Mouse (Mus musculus) E14TG2a.4 (cell line): ENCODE data around the gene Ccl22.

ENCODE experiments used
- H3K27me3 ChIP-seq: 2 replicates; pipeline ENCODE4 v1.6.1; 2014; ENCODE audit warnings: low read length, control low read depth; ENCODE audit not compliant: insufficient read depth
- H3K36me3 ChIP-seq: 2 replicates; pipeline ENCODE4 v1.6.1; 2014; ENCODE audit warnings: low read length, control low read depth; ENCODE audit not compliant: insufficient read depth
- H3K4me1 ChIP-seq: replicated peaks from 2 replicates; pipeline ENCODE4 v1.6.1; 2014; ENCODE audit warnings: low read depth, low read length, control low read depth
- H3K4me3 ChIP-seq: replicated peaks from 2 replicates; pipeline ENCODE4 v1.5.1; 2014; ENCODE audit warnings: mild to moderate bottlenecking, low read length
- H3K9me3 ChIP-seq: 2 replicates; pipeline ENCODE4 v1.6.1; 2014; ENCODE audit warnings: low read length, control low read depth
- CTCF ChIP-seq: conservative IDR thresholded peaks from 2 replicates; pipeline ENCODE4 v1.5.1; 2014; ENCODE audit warnings: low read length
- NANOG ChIP-seq: IDR thresholded peaks from 2 replicates; pipeline ENCODE4 v1.6.1; 2014; ENCODE audit warnings: borderline replicate concordance, low read length, mixed read lengths
- POU5F1 ChIP-seq: IDR thresholded peaks from 2 replicates; pipeline ENCODE4 v1.6.1; 2014; ENCODE audit warnings: low read length, borderline replicate concordance

Gene Ccl22

DNA sequence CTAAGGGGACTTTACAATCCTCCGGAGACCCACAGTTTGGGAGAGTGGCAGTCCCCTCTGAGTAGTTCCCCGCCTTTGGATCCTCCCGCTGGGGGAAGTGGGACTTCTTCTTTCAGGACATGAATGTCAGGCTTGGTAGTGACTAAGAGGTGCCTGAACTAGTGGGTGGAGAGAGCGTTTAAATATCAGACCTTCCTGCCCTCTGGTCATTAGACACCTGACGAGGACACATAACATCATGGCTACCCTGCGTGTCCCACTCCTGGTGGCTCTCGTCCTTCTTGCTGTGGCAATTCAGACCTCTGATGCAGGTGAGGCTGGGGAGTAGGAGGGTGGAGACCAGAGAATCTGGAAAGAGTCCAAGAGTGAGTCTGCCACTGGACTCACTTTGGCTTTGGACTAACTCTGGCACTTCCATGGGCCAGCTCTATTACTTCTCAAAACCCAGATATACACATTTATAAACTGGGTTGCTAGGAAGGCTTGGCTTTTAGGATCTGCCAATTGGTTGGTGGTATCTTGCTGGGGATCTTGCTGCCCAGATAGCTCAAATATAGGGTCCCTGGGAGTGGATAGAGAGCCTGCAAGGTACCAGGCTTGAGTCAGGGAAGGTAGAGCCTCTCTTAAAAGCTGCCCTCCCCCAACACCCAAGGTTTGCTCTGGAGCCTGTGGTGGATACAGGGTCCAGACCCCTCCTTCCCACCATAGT is at the start of gene Ccl22:
Gene Ccl22 (plus strand): TSS at position 115 of the 709 bp plus-strand sequence.
- Histone ChIP-seq H3K9me3 (no peaks in the 10 kb centered on the region), H3K4me3 (no peak within 1 kb of the TSS), H3K36me3 (no peaks in the 10 kb centered on the region), H3K27me3 (peaks cover 28% of the 10 kb centered on the region), H3K4me1 (no peaks in the 10 kb centered on the region)
- TF ChIP-seq NANOG (no peak), POU5F1 (no peak), CTCF (no peak)

DNA sequence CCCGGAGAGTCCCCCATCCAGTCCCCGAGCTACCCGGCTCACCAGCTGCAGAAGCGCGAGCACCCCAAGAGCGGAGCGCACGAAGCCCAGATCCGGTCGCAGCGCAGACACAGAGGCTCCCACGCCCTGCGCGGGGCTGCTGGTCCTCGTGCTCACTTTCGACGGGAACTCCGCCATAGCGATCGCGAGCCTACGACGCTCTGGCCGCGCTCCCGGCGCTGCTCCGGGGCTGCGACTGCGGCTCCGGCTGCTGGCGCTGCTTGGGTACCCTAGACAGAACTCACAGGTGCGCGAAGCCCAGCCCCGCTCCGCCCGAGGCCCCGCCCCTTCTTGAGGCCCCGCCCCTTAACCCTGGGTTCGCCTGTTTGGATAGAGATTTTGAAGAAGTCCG is 49.4 kb upstream of the Ccl22 start, which contains the start of gene Pllp:
Gene Pllp (minus strand): TSS at position 285 of the 391 bp plus-strand sequence.
- no peak for TF ChIP-seq CTCF
- no peak for TF ChIP-seq POU5F1
- TF ChIP-seq NANOG: no peak
- H3K36me3 ChIP-seq: no peaks in the 10 kb centered on the region
- H3K27me3 ChIP-seq: peaks cover 61% of the 10 kb centered on the region
- peak within 1 kb of the TSS; percentile 90 for H3K4me3 ChIP-seq
- peaks cover 40% of the 10 kb centered on the region for H3K4me1 ChIP-seq
- H3K9me3 ChIP-seq: no peaks in the 10 kb centered on the region

DNA sequence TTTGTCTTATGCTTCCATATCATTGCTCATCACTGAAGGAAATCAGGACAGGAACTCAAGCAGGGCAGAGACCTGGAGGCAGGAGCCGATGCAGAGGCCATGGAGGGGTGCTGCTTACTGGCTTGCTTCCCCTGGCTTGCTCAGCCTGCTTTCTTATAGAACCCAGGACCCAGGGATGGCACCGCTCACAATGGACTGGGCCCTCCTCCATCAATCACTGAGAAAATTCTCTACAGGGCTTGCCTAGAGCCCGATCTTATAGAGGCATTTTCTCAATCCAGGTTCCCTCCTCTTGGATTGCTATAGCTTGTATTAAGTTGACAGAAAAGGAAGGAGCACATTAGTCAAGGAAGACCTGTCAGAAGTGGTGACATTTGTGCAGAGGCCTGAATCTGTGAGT is 48.8 kb upstream of the Ccl22 start:
- TF ChIP-seq POU5F1 (no peak), CTCF (no peak), NANOG (no peak)
- H3K4me3 ChIP-seq: peak overlapping the region; percentile 90
- peaks cover 61% of the 10 kb centered on the region for H3K27me3 ChIP-seq
- H3K36me3 ChIP-seq: no peaks in the 10 kb centered on the region
- peaks cover 38% of the 10 kb centered on the region for H3K4me1 ChIP-seq
- no peaks in the 10 kb centered on the region for H3K9me3 ChIP-seq

DNA sequence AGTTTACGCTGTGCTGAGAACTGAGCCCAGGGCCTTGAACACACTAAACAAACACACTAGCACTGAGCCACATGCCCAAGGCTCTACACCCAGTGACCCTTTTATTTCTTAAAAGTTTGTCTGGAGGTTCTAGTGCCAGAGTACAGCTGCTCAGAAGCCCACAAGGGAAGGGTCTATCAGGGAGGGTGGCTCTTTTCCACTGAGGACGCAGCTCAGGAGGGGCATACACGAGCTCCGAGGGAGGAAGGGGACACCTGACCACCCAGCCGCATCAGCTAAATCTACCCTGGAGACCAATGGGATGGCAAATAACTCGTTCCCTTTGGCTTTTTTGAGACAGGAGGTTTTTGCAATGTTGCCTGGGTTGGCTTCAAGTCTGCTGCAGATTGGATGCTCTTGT is 47.4 kb upstream of the Ccl22 start:
- H3K36me3 ChIP-seq: no peaks in the 10 kb centered on the region
- TF ChIP-seq POU5F1: no peak
- TF ChIP-seq NANOG: no peak
- no peak for TF ChIP-seq CTCF
- H3K4me3 ChIP-seq: no peak overlapping the region

GRCm38 (mm10) chr8:94699366-94699765 is 46.0 kb upstream of the Ccl22 start:
- Histone ChIP-seq H3K36me3 (no peaks in the 10 kb centered on the region), H3K4me3 (peak overlapping the region; percentile 32; the same call in 1 of the 2 replicates), H3K9me3 (no peaks in the 10 kb centered on the region), H3K27me3 (peaks cover 33% of the 10 kb centered on the region), H3K4me1 (peaks cover 34% of the 10 kb centered on the region)
- no peak for TF ChIP-seq POU5F1
- no peak for TF ChIP-seq NANOG
- TF ChIP-seq CTCF: no peak

More for the DNA sequence above, 47.4 kb upstream of the Ccl22 start:
- H3K4me1 ChIP-seq: peaks cover 40% of the 10 kb centered on the region
- peaks cover 47% of the 10 kb centered on the region for H3K27me3 ChIP-seq
- H3K9me3 ChIP-seq: no peaks in the 10 kb centered on the region

DNA sequence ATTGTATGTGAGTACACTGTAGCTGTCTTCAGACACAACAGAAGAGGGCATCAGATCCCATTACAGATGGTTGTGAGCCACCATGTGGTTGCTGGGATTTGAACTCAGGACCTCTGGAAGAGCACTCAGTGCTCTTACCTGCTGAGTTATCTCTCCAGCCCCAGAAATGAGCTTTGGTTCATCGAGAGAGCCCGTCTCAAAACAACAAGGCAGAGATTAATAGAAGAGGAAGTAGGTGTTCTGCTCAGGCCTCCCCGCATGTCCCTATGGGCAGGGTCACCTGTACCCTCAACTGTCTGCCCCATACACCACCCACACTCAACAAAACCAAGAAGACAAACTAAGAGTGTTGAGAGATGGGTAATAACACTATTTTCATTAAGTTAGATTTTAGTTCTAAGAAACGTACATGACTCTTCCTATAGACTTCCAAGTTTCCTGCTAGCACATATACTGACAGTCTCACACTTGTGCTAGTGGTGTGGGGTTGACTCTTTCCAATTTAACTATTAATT is 44.9 kb upstream of the Ccl22 start:
- Histone ChIP-seq H3K4me3 (no peak overlapping the region), H3K27me3 (peaks cover 28% of the 10 kb centered on the region)
- TF ChIP-seq CTCF (no peak), NANOG (no peak), POU5F1 (no peak)

DNA sequence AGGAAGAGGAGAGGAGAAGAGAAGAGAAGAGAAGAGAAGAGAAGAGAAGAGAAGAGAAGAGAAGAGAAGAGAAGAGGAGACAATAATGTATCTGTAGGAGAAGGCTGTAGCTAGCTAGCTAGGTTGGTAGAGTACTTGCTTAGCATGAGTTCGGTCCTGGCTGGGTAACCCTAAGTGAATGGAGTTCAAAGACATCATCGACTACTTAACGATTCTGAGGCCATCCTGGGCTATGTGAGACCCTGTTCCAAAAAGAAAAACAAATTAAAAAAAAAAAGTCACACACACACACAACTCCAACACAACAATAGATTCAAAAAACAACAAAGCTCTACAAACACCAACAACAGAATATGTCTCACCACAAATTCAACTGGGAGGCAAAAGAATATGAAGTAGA is 43.2 kb upstream of the Ccl22 start:
- Histone ChIP-seq H3K27me3 (peaks cover 19% of the 10 kb centered on the region), H3K9me3 (no peaks in the 10 kb centered on the region), H3K4me1 (peaks cover 41% of the 10 kb centered on the region), H3K36me3 (no peaks in the 10 kb centered on the region), H3K4me3 (no peak overlapping the region)
- no peak for TF ChIP-seq CTCF
- no peak for TF ChIP-seq POU5F1

More for the DNA sequence above, 44.9 kb upstream of the Ccl22 start:
- Histone ChIP-seq H3K4me1 (peaks cover 32% of the 10 kb centered on the region), H3K36me3 (no peaks in the 10 kb centered on the region), H3K9me3 (no peaks in the 10 kb centered on the region)

DNA sequence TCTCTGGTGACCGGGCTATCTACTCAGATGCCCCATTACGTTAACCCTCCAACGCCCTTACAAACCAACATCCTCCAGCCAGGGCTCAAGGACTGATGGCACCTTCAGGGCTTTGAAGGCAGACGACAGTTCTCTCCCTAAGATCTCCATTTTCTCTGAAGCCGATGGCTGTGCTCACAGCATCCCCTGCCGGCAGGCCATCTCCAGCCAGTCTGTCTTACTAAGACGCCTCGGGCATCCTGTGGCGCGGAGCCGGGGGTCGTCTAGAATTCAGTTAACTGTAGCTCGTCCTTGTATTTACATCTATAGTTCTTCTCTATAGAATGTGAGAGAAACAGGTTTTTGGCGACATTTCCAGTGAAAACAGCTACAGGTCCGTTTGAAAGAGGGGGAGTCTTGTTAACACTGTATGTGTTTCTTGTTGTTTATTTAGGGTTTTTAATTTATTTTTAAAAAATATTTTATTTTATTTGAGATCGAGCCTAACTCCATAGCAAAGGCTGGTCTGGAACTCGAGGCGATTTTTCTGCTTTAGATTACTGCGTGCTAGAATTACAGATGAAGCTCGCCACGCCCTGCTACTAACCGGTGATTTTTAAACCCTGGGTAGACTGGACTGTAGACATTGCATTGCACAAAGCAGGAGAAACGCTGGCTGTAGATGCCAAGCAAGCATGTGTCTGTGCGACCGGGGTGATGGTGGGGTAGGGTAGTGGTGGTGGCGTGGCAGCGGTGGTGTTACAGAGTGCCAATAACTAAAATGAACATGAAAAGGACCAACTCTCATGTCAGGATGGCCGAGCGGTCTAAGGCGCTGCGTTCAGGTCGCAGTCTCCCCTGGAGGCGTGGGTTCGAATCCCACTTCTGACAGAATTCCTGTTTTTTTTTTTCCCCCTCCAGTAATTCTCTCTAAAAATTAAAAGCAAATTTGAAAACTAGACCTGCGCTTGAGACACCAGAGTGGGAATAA is 42.3 kb upstream of the Ccl22 start:
- peak overlapping the region; percentile 82 for H3K4me3 ChIP-seq
- no peak for TF ChIP-seq NANOG
- TF ChIP-seq CTCF: peak; percentile 56
- H3K27me3 ChIP-seq: peaks cover 13% of the 10 kb centered on the region
- no peaks in the 10 kb centered on the region for H3K36me3 ChIP-seq
- H3K4me1 ChIP-seq: peaks cover 46% of the 10 kb centered on the region
- H3K9me3 ChIP-seq: no peaks in the 10 kb centered on the region
